Mouse (Mus musculus) limb, embryonic 12.5 days (tissue): ENCODE measurements at regions not wholly inside any gene's neighbourhood (a gene's known extent, or its start where the extent isn't known, plus 50 kb on each side); places are given as distances from the start of the nearest gene placed in this dataset.
A peak's percentile ranks its signal among the peaks of the same experiment; 100 is the strongest.

Experiments
- ATAC-seq: fragments of 200-750 bp; cut with Nextera tagmentation; 2 replicates; pipeline ENCODE4 v1.8.0; 2017; ENCODE audit warnings: low read depth, moderate TSS enrichment; ENCODE audit not compliant: insufficient number of reproducible peaks, insufficient read depth, low FRiP score, low TSS enrichment
- H3K27ac ChIP-seq: fragments of 300-500 bp; sonication (generic); 2 replicates; pipeline ENCODE4 v1.5.1; 2016; ENCODE audit warnings: mild to moderate bottlenecking, moderate library complexity
- H3K27me3 ChIP-seq: fragments of 300-500 bp; sonication (generic); 2 replicates; pipeline ENCODE4 v1.6.1; 2016; ENCODE audit warnings: mild to moderate bottlenecking, moderate library complexity
- H3K36me3 ChIP-seq: fragments of 300-500 bp; sonication (generic); 2 replicates; pipeline ENCODE4 v1.6.1; 2016; ENCODE audit warnings: mild to moderate bottlenecking, moderate library complexity
- H3K4me1 ChIP-seq: fragments of 300-500 bp; sonication (generic); replicated peaks from 2 replicates; pipeline ENCODE4 v1.6.1; 2016
- H3K4me2 ChIP-seq: fragments of 300-500 bp; sonication (generic); 2 replicates; pipeline ENCODE4 v1.6.1; 2016; ENCODE audit warnings: mild to moderate bottlenecking, moderate library complexity
- H3K4me3 ChIP-seq: fragments of 300-500 bp; sonication (generic); replicated peaks from 2 replicates; pipeline ENCODE4 v1.5.1; 2016; ENCODE audit warnings: mild to moderate bottlenecking
- H3K9ac ChIP-seq: fragments of 300-500 bp; sonication (generic); replicated peaks from 2 replicates; pipeline ENCODE4 v1.6.1; 2016; ENCODE audit warnings: mild to moderate bottlenecking, moderate library complexity
- H3K9me3 ChIP-seq: fragments of 300-500 bp; sonication (generic); 2 replicates; pipeline ENCODE4 v1.6.1; 2016; ENCODE audit warnings: mild to moderate bottlenecking, moderate library complexity
- WGBS: fragments of 180-500 bp; shearing (Covaris S2); methylation state at CpG from one replicate; pipeline ENCODE4 v1.1.7; 2016; 5-methylcytosine and 5-hydroxymethylcytosine counted together

DNA sequence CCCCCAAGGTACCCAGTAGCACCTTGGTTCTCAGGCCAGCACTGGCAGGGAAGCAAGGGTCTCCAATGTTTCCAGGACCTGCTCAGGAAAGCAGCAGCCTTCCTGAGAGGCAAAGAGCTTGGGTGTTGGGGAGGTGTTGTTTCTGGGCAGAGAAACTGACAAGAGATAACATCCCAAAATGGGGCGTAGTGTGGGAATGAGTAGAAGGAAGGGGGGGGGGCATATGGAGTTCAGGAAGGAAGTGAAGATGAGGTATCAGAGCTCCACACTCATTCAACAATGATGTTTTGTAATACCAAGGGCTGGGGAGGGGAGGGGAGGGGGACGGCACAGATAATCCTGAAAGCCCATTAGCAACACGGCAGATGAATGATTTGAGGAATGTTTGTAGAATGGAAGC is 135.6 kb upstream of the Lemd2 start:
- Histone ChIP-seq H3K4me2 (no peak overlapping the region), H3K36me3 (no peaks in the 10 kb centered on the region), H3K27me3 (no peaks in the 10 kb centered on the region), H3K9me3 (no peaks in the 10 kb centered on the region), H3K4me1 (peaks cover 24% of the 10 kb centered on the region), H3K9ac (no peak overlapping the region), H3K27ac (no peak overlapping the region), H3K4me3 (no peak overlapping the region)
- ATAC-seq, result no peak
- 88% methylated on average over 3 of the region's 3 CpGs for WGBS

- H3K36me3 ChIP-seq, result no peaks in the 10 kb centered on the region
- no peaks in the 10 kb centered on the region for H3K9me3 ChIP-seq
- WGBS, result 24% methylated on average over 2 of the region's 2 CpGs
- H3K4me1 ChIP-seq, result peaks cover 24% of the 10 kb centered on the region
- no peak overlapping the region for H3K4me2 ChIP-seq
- H3K27ac ChIP-seq, result no peak overlapping the region
- ATAC-seq, result no peak
- no peak overlapping the region for H3K4me3 ChIP-seq
- H3K9ac ChIP-seq, result no peak overlapping the region
- H3K27me3 ChIP-seq, result no peaks in the 10 kb centered on the region
Observed at GRCm38 (mm10) chr17:27339261-27339660, 135.0 kb upstream of the Lemd2 start.

GRCm38 (mm10) chr17:27335621-27336020 is 131.4 kb upstream of the Lemd2 start:
- no peaks in the 10 kb centered on the region for H3K36me3 ChIP-seq
- WGBS, result 60% methylated on average over 4 of the region's 4 CpGs
- H3K4me2 ChIP-seq, result no peak overlapping the region
- H3K27me3 ChIP-seq, result no peaks in the 10 kb centered on the region
- no peak overlapping the region for H3K9ac ChIP-seq
- no peaks in the 10 kb centered on the region for H3K9me3 ChIP-seq
- H3K4me1 ChIP-seq, result peaks cover 24% of the 10 kb centered on the region
- H3K27ac ChIP-seq, result no peak overlapping the region
- H3K4me3 ChIP-seq, result no peak overlapping the region
- no peak for ATAC-seq

- Histone ChIP-seq H3K36me3 (no peaks in the 10 kb centered on the region), H3K4me2 (no peak overlapping the region), H3K4me1 (peaks cover 35% of the 10 kb centered on the region), H3K27me3 (no peaks in the 10 kb centered on the region; the same call in 1 of the 2 replicates), H3K4me3 (no peak overlapping the region), H3K9ac (no peak overlapping the region), H3K27ac (no peak overlapping the region), H3K9me3 (no peaks in the 10 kb centered on the region)
- 72% methylated on average over 16 of the region's 16 CpGs for WGBS
- no peak for ATAC-seq
Observed at GRCm38 (mm10) chr17:27333593-27333992, 129.3 kb upstream of the Lemd2 start.

DNA sequence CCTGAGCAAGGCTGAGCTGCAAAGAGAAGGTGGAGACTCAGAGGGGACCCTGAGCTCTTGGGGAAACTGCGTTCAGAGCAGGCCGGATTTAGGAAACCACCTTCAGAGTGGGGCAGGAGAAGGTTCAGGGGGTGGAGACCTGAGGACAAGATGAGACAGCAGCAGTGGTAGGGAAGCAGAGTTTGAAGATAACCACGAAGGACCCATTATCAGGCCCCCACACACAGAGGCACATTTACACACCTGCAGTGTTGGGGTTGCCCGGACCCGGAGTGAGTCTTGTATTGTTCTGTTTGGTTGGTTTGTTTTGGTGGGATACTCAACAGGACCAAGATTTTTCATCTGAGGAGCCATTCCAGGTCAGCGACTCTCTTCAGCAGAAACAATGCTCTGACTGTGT is 128.9 kb upstream of the Lemd2 start:
- Histone ChIP-seq H3K9me3 (no peaks in the 10 kb centered on the region), H3K9ac (no peak overlapping the region), H3K27ac (no peak overlapping the region), H3K4me2 (no peak overlapping the region), H3K4me3 (no peak overlapping the region), H3K27me3 (no peaks in the 10 kb centered on the region; the same call in 1 of the 2 replicates), H3K4me1 (peaks cover 35% of the 10 kb centered on the region), H3K36me3 (no peaks in the 10 kb centered on the region)
- ATAC-seq, result no peak
- WGBS, result 89% methylated on average over 6 of the region's 6 CpGs

DNA sequence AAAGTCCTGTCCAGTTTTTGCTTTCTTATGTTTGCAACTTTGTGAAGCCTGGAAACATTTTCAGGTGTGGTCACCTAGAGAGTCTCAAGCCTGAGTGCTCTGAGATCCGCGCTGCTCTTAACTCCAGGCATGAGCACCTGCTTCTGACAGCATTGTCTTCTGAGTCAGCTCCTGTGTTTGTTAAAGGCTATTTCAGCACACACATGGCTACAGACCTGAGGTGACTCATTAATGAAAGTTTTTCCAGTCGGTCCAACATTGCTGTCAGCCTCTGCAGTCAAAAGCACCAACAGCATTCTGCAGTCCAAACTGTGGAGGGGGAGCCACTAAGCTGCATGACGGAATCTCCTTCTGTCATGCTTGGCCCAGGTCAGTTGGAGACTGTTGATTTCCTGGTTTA is 127.8 kb upstream of the Lemd2 start:
- Histone ChIP-seq H3K4me1 (peaks cover 30% of the 10 kb centered on the region), H3K36me3 (no peaks in the 10 kb centered on the region), H3K9ac (no peak overlapping the region), H3K9me3 (no peaks in the 10 kb centered on the region), H3K4me3 (no peak overlapping the region), H3K27me3 (peaks cover 2% of the 10 kb centered on the region; the same call in 1 of the 2 replicates), H3K4me2 (no peak overlapping the region), H3K27ac (no peak overlapping the region)
- 81% methylated on average over 4 of the region's 4 CpGs for WGBS
- ATAC-seq, result no peak

- Histone ChIP-seq H3K9ac (no peak overlapping the region), H3K4me2 (no peak overlapping the region), H3K27me3 (peaks cover 4% of the 10 kb centered on the region), H3K9me3 (no peaks in the 10 kb centered on the region), H3K4me1 (peaks cover 28% of the 10 kb centered on the region), H3K27ac (no peak overlapping the region), H3K36me3 (no peaks in the 10 kb centered on the region), H3K4me3 (no peak overlapping the region)
- WGBS, result 84% methylated on average over 5 of the region's 5 CpGs
- ATAC-seq, result no peak
Observed at GRCm38 (mm10) chr17:27331630-27332029, 127.4 kb upstream of the Lemd2 start.

- ATAC-seq, result no peak
Observed at GRCm38 (mm10) chr17:27329791-27330190, 125.5 kb upstream of the Lemd2 start.

GRCm38 (mm10) chr17:27329183-27329582 is 124.9 kb upstream of the Lemd2 start:
- 82% methylated on average over 8 of the region's 8 CpGs for WGBS
- Histone ChIP-seq H3K27ac (no peak overlapping the region), H3K4me2 (no peak overlapping the region), H3K27me3 (peaks cover 28% of the 10 kb centered on the region), H3K9ac (no peak overlapping the region), H3K9me3 (no peaks in the 10 kb centered on the region), H3K36me3 (no peaks in the 10 kb centered on the region), H3K4me3 (no peak overlapping the region), H3K4me1 (peaks cover 15% of the 10 kb centered on the region)
- no peak for ATAC-seq

More at GRCm38 (mm10) chr17:27329791-27330190, 125.5 kb upstream of the Lemd2 start:
- Histone ChIP-seq H3K36me3 (no peaks in the 10 kb centered on the region), H3K4me3 (no peak overlapping the region), H3K9me3 (no peaks in the 10 kb centered on the region), H3K27ac (no peak overlapping the region), H3K4me2 (no peak overlapping the region), H3K27me3 (peaks cover 23% of the 10 kb centered on the region), H3K9ac (no peak overlapping the region), H3K4me1 (peaks cover 15% of the 10 kb centered on the region)
- WGBS, result 40% methylated on average over 6 of the region's 6 CpGs

DNA sequence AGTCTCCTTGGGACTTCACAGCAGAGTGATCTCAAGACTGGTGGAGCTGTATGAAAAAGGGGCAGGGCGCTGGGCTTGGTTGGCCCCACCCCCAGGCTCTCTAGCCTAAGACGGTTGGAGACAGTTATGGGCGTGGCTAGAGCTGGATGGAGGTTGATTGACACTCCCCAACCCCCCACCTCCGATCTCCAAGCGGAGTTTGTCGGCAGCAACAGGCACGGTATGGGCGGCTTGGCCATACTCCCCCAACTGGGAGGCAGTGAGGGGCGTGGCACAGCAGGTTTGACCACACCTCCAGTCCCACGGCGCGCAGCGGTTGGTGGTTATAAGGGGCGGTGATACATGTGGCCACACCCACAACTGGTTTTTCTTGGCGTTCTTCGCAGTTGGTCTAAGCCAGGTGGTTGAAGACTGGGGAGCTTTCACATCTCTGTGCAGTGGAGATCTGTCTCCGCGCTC is 120.8 kb upstream of the Lemd2 start:
- ATAC-seq, result peak; percentile 71
- H3K36me3 ChIP-seq, result no peaks in the 10 kb centered on the region
- no peaks in the 10 kb centered on the region for H3K9me3 ChIP-seq
- peaks cover 11% of the 10 kb centered on the region for H3K4me1 ChIP-seq
- 3% methylated on average over 18 of the region's 18 CpGs for WGBS
- H3K9ac ChIP-seq, result no peak overlapping the region
- no peak overlapping the region for H3K27ac ChIP-seq
- peak overlapping the region; percentile 23 for H3K4me3 ChIP-seq
- peak overlapping the region; percentile 46 for H3K4me2 ChIP-seq
- peaks cover 33% of the 10 kb centered on the region for H3K27me3 ChIP-seq

- H3K9ac ChIP-seq, result no peak overlapping the region
- H3K27me3 ChIP-seq, result peaks cover 33% of the 10 kb centered on the region
- H3K4me3 ChIP-seq, result no peak overlapping the region
- H3K9me3 ChIP-seq, result no peaks in the 10 kb centered on the region
- H3K4me1 ChIP-seq, result peaks cover 5% of the 10 kb centered on the region; the same call in 1 of the 2 replicates
- 72% methylated on average over 2 of the region's 2 CpGs for WGBS
- H3K4me2 ChIP-seq, result no peak overlapping the region
- no peak for ATAC-seq
- H3K36me3 ChIP-seq, result no peaks in the 10 kb centered on the region
- no peak overlapping the region for H3K27ac ChIP-seq
Observed at GRCm38 (mm10) chr17:27323513-27323912, 119.2 kb upstream of the Lemd2 start.

DNA sequence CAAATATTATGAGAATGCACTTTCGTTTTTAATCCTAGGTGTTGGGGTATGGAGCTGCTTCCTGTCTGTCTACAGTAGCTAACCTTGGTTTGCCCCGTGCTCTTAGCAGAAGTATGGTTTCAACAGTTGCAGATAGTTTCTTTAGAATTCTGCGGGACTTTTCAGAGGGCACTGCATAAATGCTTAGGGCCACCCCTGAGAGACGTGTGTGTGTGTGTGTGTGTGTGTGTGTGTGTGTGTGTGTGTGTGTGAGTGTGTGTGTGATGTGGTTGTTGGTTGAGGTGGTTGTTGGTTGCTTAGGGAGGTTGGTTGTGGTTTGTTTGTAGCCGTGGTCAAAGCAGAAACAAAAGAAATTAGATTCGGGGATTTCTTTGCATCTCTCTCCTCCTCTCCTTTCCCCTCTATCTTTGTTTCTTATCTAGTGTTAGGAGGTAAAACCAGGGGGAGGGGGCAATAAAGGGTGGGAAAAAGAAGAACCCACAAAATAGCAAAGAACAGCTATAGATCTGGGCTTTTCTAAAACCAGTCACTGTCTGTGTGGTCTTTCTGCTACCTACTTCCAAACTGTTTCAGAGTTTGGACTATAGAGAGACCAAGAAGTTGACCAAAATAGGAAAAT is 118.7 kb upstream of the Lemd2 start:
- Histone ChIP-seq H3K36me3 (no peaks in the 10 kb centered on the region), H3K27ac (no peak overlapping the region), H3K4me1 (peaks cover 8% of the 10 kb centered on the region), H3K4me2 (no peak overlapping the region), H3K27me3 (peaks cover 33% of the 10 kb centered on the region), H3K9ac (no peak overlapping the region), H3K9me3 (no peaks in the 10 kb centered on the region), H3K4me3 (no peak overlapping the region)
- WGBS, result 82% methylated on average over 6 of the region's 6 CpGs
- ATAC-seq, result no peak
